Mouse (Mus musculus): ENCODE measurements around the gene Olfr787. TPM values are rescaled to one million over a fixed set of nuclear protein-coding genes. Genes with fewer than 3 reads are reported as not detected.

The Olfr787 gene
- polyA plus RNA-seq, 1 experiment from 2014 or later: not detected

Other genes with a start within 250 kb of the Olfr787 start
- gene Olfr774, start 225.7 kb upstream of the Olfr787 start, polyA plus RNA-seq (2015; fragmentation: Nextera tagmentation; extraction: Ambion mirVana): not detected in 2 replicates
- gene Olfr775, start 213.4 kb upstream of the Olfr787 start, polyA plus RNA-seq (2015; fragmentation: Nextera tagmentation; extraction: Ambion mirVana): not detected in 2 replicates
- gene Olfr776, start 202.7 kb upstream of the Olfr787 start, polyA plus RNA-seq (2015; fragmentation: Nextera tagmentation; extraction: Ambion mirVana): not detected in 2 replicates
- gene Olfr777, start 190.4 kb upstream of the Olfr787 start, polyA plus RNA-seq (2015; fragmentation: Nextera tagmentation; extraction: Ambion mirVana): not detected in 2 replicates
- not detected in 2 replicates for gene Olfr780, start 143.7 kb upstream of the Olfr787 start, polyA plus RNA-seq (2015; fragmentation: Nextera tagmentation; extraction: Ambion mirVana)
- gene Olfr781, start 133.0 kb upstream of the Olfr787 start, polyA plus RNA-seq (2015; fragmentation: Nextera tagmentation; extraction: Ambion mirVana): not detected in 2 replicates
- not detected in 2 replicates for gene Olfr782, start 113.0 kb upstream of the Olfr787 start, polyA plus RNA-seq (2015; fragmentation: Nextera tagmentation; extraction: Ambion mirVana)
- 0.06 TPM in 1 of 2 replicates, not detected in the other for gene Olfr784, start 77.8 kb upstream of the Olfr787 start, polyA plus RNA-seq (2015; fragmentation: Nextera tagmentation; extraction: Ambion mirVana)
- not detected in 2 replicates for gene Olfr785, start 56.4 kb upstream of the Olfr787 start, polyA plus RNA-seq (2015; fragmentation: Nextera tagmentation; extraction: Ambion mirVana)
- gene Olfr786, start 34.6 kb upstream of the Olfr787 start, polyA plus RNA-seq (2015; fragmentation: Nextera tagmentation; extraction: Ambion mirVana): not detected in 2 replicates
- gene Olfr788, start 9.1 kb downstream of the Olfr787 start, polyA plus RNA-seq (2015; fragmentation: Nextera tagmentation; extraction: Ambion mirVana): not detected in 2 replicates
- gene Olfr789, start 22.9 kb downstream of the Olfr787 start, polyA plus RNA-seq (2015; fragmentation: Nextera tagmentation; extraction: Ambion mirVana): not detected in 2 replicates
- gene Olfr790, start 36.6 kb downstream of the Olfr787 start, polyA plus RNA-seq (2015; fragmentation: Nextera tagmentation; extraction: Ambion mirVana): not detected in 2 replicates
- not detected in 2 replicates for gene Olfr791, start 59.9 kb downstream of the Olfr787 start, polyA plus RNA-seq (2015; fragmentation: Nextera tagmentation; extraction: Ambion mirVana)
- not detected in 2 replicates for gene Olfr792, start 77.3 kb downstream of the Olfr787 start, polyA plus RNA-seq (2015; fragmentation: Nextera tagmentation; extraction: Ambion mirVana)
- gene Olfr794, start 105.8 kb downstream of the Olfr787 start, polyA plus RNA-seq (2015; fragmentation: Nextera tagmentation; extraction: Ambion mirVana): not detected in 2 replicates
- gene Olfr796, start 150.7 kb downstream of the Olfr787 start, polyA plus RNA-seq (2015; fragmentation: Nextera tagmentation; extraction: Ambion mirVana): not detected in 2 replicates
- not detected in 2 replicates for gene Olfr798, start 166.1 kb downstream of the Olfr787 start, polyA plus RNA-seq (2015; fragmentation: Nextera tagmentation; extraction: Ambion mirVana)
- gene Olfr799, start 175.6 kb downstream of the Olfr787 start, polyA plus RNA-seq (2015; fragmentation: Nextera tagmentation; extraction: Ambion mirVana): not detected in 2 replicates
- gene Olfr800, start 195.8 kb downstream of the Olfr787 start, polyA plus RNA-seq (2015; fragmentation: Nextera tagmentation; extraction: Ambion mirVana): not detected in 2 replicates
- not detected in 2 replicates for gene Olfr801, start 212.0 kb downstream of the Olfr787 start, polyA plus RNA-seq (2015; fragmentation: Nextera tagmentation; extraction: Ambion mirVana)
- gene Olfr802, start 226.3 kb downstream of the Olfr787 start, polyA plus RNA-seq (2015; fragmentation: Nextera tagmentation; extraction: Ambion mirVana): not detected in 2 replicates
- gene Olfr803, start 232.4 kb downstream of the Olfr787 start, polyA plus RNA-seq (2015; fragmentation: Nextera tagmentation; extraction: Ambion mirVana): not detected in 2 replicates
- gene Olfr804, start 241.3 kb downstream of the Olfr787 start, polyA plus RNA-seq (2015; fragmentation: Nextera tagmentation; extraction: Ambion mirVana): not detected in 2 replicates

Measured in intestine, embryonic 16.5 days (tissue).